Mouse (Mus musculus) testis, adult 2 months (tissue): Measurements from ENCODE around the gene Als2cl. TPM values are rescaled to one million over a fixed set of nuclear protein-coding genes. Genes with fewer than 3 reads are reported as not detected.

Experiments
- H3K27ac ChIP-seq: fragments of 200-500 bp; 2 replicates; pipeline ENCODE4 v1.5.1; 2012; ENCODE audit warnings: low read depth, low read length; ENCODE audit not compliant: control insufficient read depth, insufficient read depth
- H3K27me3 ChIP-seq: fragments of 200-500 bp; 2 replicates; pipeline ENCODE4 v1.6.1; 2012; ENCODE audit warnings: mild to moderate bottlenecking, low read length, moderate library complexity; ENCODE audit not compliant: control insufficient read depth, insufficient read depth
- H3K36me3 ChIP-seq: fragments of 200-500 bp; 2 replicates; pipeline ENCODE4 v1.6.1; 2012; ENCODE audit warnings: mild to moderate bottlenecking, low read length; ENCODE audit not compliant: control insufficient read depth, insufficient read depth
- H3K4me1 ChIP-seq: fragments of 200-500 bp; 2 replicates; pipeline ENCODE4 v1.6.1; 2012; ENCODE audit warnings: low read length; ENCODE audit not compliant: control insufficient read depth, insufficient read depth
- H3K4me3 ChIP-seq: fragments of 200-500 bp; 2 replicates; pipeline ENCODE4 v1.5.1; 2012; ENCODE audit warnings: low read depth, mild to moderate bottlenecking, low read length, moderate library complexity, mixed read lengths; ENCODE audit not compliant: control insufficient read depth
- CTCF ChIP-seq: fragments of 200-500 bp; IDR thresholded peaks from 2 replicates; pipeline ENCODE4 v1.5.1; 2012; ENCODE audit warnings: low read depth, mild to moderate bottlenecking, inconsistent platforms, low read length, moderate library complexity; ENCODE audit not compliant: control insufficient read depth, insufficient read depth, insufficient replicate concordance
- POLR2A ChIP-seq: fragments of 200-500 bp; IDR thresholded peaks from 2 replicates; pipeline ENCODE4 v1.6.1; 2012; ENCODE audit warnings: low read depth, mild to moderate bottlenecking, inconsistent platforms, low read length, moderate library complexity; ENCODE audit not compliant: control insufficient read depth
- polyA plus RNA-seq: library from polyadenylated mRNA; depleted of rRNA; stranded (reverse); fragments of >200 nt; gene quantifications from 2 replicates; pipeline ENCODE4 v1.2.3, GENCODE M21; 2012

Gene Als2cl
- polyA plus RNA-seq, 1 experiment: 4.8 TPM

GRCm38 (mm10) chr9:110902271-110902670 lies 22.6 kb downstream of the Als2cl start:
- H3K4me1 ChIP-seq: peaks cover 2% of the 10 kb centered on the region; the same call in 1 of the 2 replicates
- no peak overlapping the region for H3K27ac ChIP-seq
- H3K4me3 ChIP-seq: no peak overlapping the region
- no peaks in the 10 kb centered on the region for H3K27me3 ChIP-seq
- TF ChIP-seq CTCF: no peak
- no peak for TF ChIP-seq POLR2A
- H3K36me3 ChIP-seq: no peaks in the 10 kb centered on the region

GRCm38 (mm10) chr9:110907201-110907837 lies 27.6 kb downstream of the Als2cl start:
- Histone ChIP-seq H3K27ac (no peak overlapping the region), H3K4me1 (peaks cover 2% of the 10 kb centered on the region)
- TF ChIP-seq CTCF (no peak), POLR2A (no peak)

GRCm38 (mm10) chr9:110907838-110908630 lies 28.4 kb downstream of the Als2cl start:
- no peak overlapping the region for H3K4me3 ChIP-seq
- H3K27ac ChIP-seq: no peak overlapping the region
- peaks cover 2% of the 10 kb centered on the region for H3K4me1 ChIP-seq
- TF ChIP-seq POLR2A: no peak
- no peak for TF ChIP-seq CTCF
- no peaks in the 10 kb centered on the region for H3K36me3 ChIP-seq
- H3K27me3 ChIP-seq: no peaks in the 10 kb centered on the region

More at GRCm38 (mm10) chr9:110907201-110907837, 27.6 kb downstream of the Als2cl start:
- H3K27me3 ChIP-seq: no peaks in the 10 kb centered on the region
- H3K36me3 ChIP-seq: no peaks in the 10 kb centered on the region
- no peak overlapping the region for H3K4me3 ChIP-seq

- no peaks in the 10 kb centered on the region for H3K36me3 ChIP-seq
- no peak overlapping the region for H3K4me3 ChIP-seq
- no peak for TF ChIP-seq POLR2A
- no peak for TF ChIP-seq CTCF
- no peaks in the 10 kb centered on the region for H3K27me3 ChIP-seq
- no peak overlapping the region for H3K27ac ChIP-seq
- peaks cover 2% of the 10 kb centered on the region for H3K4me1 ChIP-seq
These were observed 29.0 kb downstream of the Als2cl start for GRCm38 (mm10) chr9:110908631-110909016.

- no peak for TF ChIP-seq POLR2A
- no peak for TF ChIP-seq CTCF
- no peak overlapping the region for H3K4me3 ChIP-seq
- no peaks in the 10 kb centered on the region for H3K27me3 ChIP-seq
- peaks cover 2% of the 10 kb centered on the region for H3K4me1 ChIP-seq
- no peaks in the 10 kb centered on the region for H3K36me3 ChIP-seq
- no peak overlapping the region for H3K27ac ChIP-seq
These were observed 29.8 kb downstream of the Als2cl start for GRCm38 (mm10) chr9:110909371-110909967.

- Histone ChIP-seq H3K4me3 (peak overlapping the region; percentile 3; the same call in 1 of the 2 replicates), H3K4me1 (no peaks in the 10 kb centered on the region; the same call in 1 of the 2 replicates), H3K27me3 (no peaks in the 10 kb centered on the region), H3K27ac (no peak overlapping the region), H3K36me3 (no peaks in the 10 kb centered on the region)
- TF ChIP-seq POLR2A (no peak), CTCF (no peak)
These were observed 35.1 kb downstream of the Als2cl start for GRCm38 (mm10) chr9:110914631-110915236.

- Histone ChIP-seq H3K27ac (no peak overlapping the region), H3K36me3 (no peaks in the 10 kb centered on the region), H3K27me3 (no peaks in the 10 kb centered on the region), H3K4me1 (no peaks in the 10 kb centered on the region; the same call in 1 of the 2 replicates), H3K4me3 (no peak overlapping the region)
- no peak for TF ChIP-seq POLR2A
- TF ChIP-seq CTCF: no peak
These were observed 35.8 kb downstream of the Als2cl start for GRCm38 (mm10) chr9:110915466-110915865.
